Mouse (Mus musculus): ENCODE results near the gene Calcb. TPM values are rescaled to one million over a fixed set of nuclear protein-coding genes. Genes with fewer than 3 reads are reported as not detected.

Gene Calcb
- total and polyA plus RNA-seq, 2 experiments from 2014 or later, result 1.3 to 1.7 TPM

- Histone ChIP-seq H3K9me3 (replicated peaks; ENCODE audit: control insufficient read depth, low read length) (no peaks in the 10 kb centered on the region), H3K9ac (replicated peaks; ENCODE audit: low read depth, low read length) (no peak overlapping the region), H3K36me3 (replicated peaks; ENCODE audit: control insufficient read depth, insufficient read depth, low read length) (no peaks in the 10 kb centered on the region), H3K4me1 (ENCODE audit: control insufficient read depth, insufficient read depth) (no peaks in the 10 kb centered on the region), H3K27me3 (ENCODE audit: control insufficient read depth, insufficient read depth, low read length) (no peaks in the 10 kb centered on the region), H3K27ac (ENCODE audit: low read depth) (no peak overlapping the region), H3K4me2 (ENCODE audit: low read depth, low read length) (no peak overlapping the region), H3K4me3 (ENCODE audit: low read depth, low read length) (no peak overlapping the region)
- ATAC-seq (ENCODE audit: insufficient read depth, low read depth), result no peak
- DNase-seq (ENCODE audit: low spot score), result no peak
- WGBS, result 10% methylated on average over 1 of the region's 1 CpGs
- TF ChIP-seq CTCF (IDR thresholded peaks at IDR 0.05; ENCODE audit: low read depth), result no peak
- no peak for TF ChIP-seq EP300 (IDR thresholded peaks at IDR 0.05; ENCODE audit: low read depth)
Measured at GRCm38 (mm10) chr7:114754196-114754595, 35.8 kb downstream of the Calcb start.

GRCm38 (mm10) chr7:114754626-114755025 lies 36.2 kb downstream of the Calcb start:
- Histone ChIP-seq H3K9me3 (replicated peaks; ENCODE audit: control insufficient read depth, low read length) (no peaks in the 10 kb centered on the region), H3K36me3 (replicated peaks; ENCODE audit: control insufficient read depth, insufficient read depth, low read length) (no peaks in the 10 kb centered on the region), H3K4me3 (ENCODE audit: low read depth, low read length) (no peak overlapping the region), H3K27me3 (ENCODE audit: control insufficient read depth, insufficient read depth, low read length) (no peaks in the 10 kb centered on the region), H3K27ac (ENCODE audit: low read depth) (no peak overlapping the region), H3K4me1 (ENCODE audit: control insufficient read depth, insufficient read depth) (no peaks in the 10 kb centered on the region), H3K4me2 (ENCODE audit: low read depth, low read length) (no peak overlapping the region), H3K9ac (replicated peaks; ENCODE audit: low read depth, low read length) (no peak overlapping the region)
- no peak for TF ChIP-seq EP300 (IDR thresholded peaks at IDR 0.05; ENCODE audit: low read depth)
- TF ChIP-seq CTCF (IDR thresholded peaks at IDR 0.05; ENCODE audit: low read depth), result no peak
- WGBS, result 75% methylated on average over 8 of the region's 8 CpGs
- DNase-seq (ENCODE audit: low spot score), result no peak
- ATAC-seq (ENCODE audit: insufficient read depth, low read depth), result no peak

- no peaks in the 10 kb centered on the region for H3K9me3 ChIP-seq (replicated peaks; ENCODE audit: control insufficient read depth, low read length)
- H3K36me3 ChIP-seq (replicated peaks; ENCODE audit: control insufficient read depth, insufficient read depth, low read length), result no peaks in the 10 kb centered on the region
- H3K27ac ChIP-seq (ENCODE audit: low read depth), result peak overlapping the region; percentile 50
- ATAC-seq (ENCODE audit: insufficient read depth, low read depth) (0 out of 2 replicates have a peak, but pooled peaks have one; percentile 55), DNase-seq (ENCODE audit: low spot score) (peak; percentile 44)
- TF ChIP-seq EP300 (IDR thresholded peaks at IDR 0.05; ENCODE audit: low read depth), result no peak
- no peak for TF ChIP-seq CTCF (IDR thresholded peaks at IDR 0.05; ENCODE audit: low read depth)
- no peak overlapping the region for H3K9ac ChIP-seq (replicated peaks; ENCODE audit: low read depth, low read length)
- H3K4me2 ChIP-seq (ENCODE audit: low read depth, low read length), result no peak overlapping the region
- H3K4me3 ChIP-seq (ENCODE audit: low read depth, low read length), result no peak overlapping the region
- H3K27me3 ChIP-seq (ENCODE audit: control insufficient read depth, insufficient read depth, low read length), result no peaks in the 10 kb centered on the region
- peaks cover 23% of the 10 kb centered on the region for H3K4me1 ChIP-seq (ENCODE audit: control insufficient read depth, insufficient read depth)
- WGBS, result 21% methylated on average over 2 of the region's 2 CpGs
Measured at GRCm38 (mm10) chr7:114762660-114763059, 44.2 kb downstream of the Calcb start.

GRCm38 (mm10) chr7:114765273-114765672 lies 46.8 kb downstream of the Calcb start:
- 79% methylated on average over 3 of the region's 3 CpGs for WGBS
- TF ChIP-seq CTCF (IDR thresholded peaks at IDR 0.05; ENCODE audit: low read depth), result no peak
- TF ChIP-seq EP300 (IDR thresholded peaks at IDR 0.05; ENCODE audit: low read depth), result no peak

GRCm38 (mm10) chr7:114766523-114766922 lies 48.1 kb downstream of the Calcb start:
- ATAC-seq (ENCODE audit: insufficient read depth, low read depth), result no peak
- Histone ChIP-seq H3K4me1 (ENCODE audit: control insufficient read depth, insufficient read depth) (peaks cover 23% of the 10 kb centered on the region), H3K27ac (ENCODE audit: low read depth) (no peak overlapping the region), H3K9me3 (replicated peaks; ENCODE audit: control insufficient read depth, low read length) (no peaks in the 10 kb centered on the region), H3K4me3 (ENCODE audit: low read depth, low read length) (no peak overlapping the region), H3K36me3 (replicated peaks; ENCODE audit: control insufficient read depth, insufficient read depth, low read length) (no peaks in the 10 kb centered on the region), H3K4me2 (ENCODE audit: low read depth, low read length) (no peak overlapping the region), H3K27me3 (ENCODE audit: control insufficient read depth, insufficient read depth, low read length) (no peaks in the 10 kb centered on the region), H3K9ac (replicated peaks; ENCODE audit: low read depth, low read length) (no peak overlapping the region)
- DNase-seq (ENCODE audit: low spot score), result no peak
- no peak for TF ChIP-seq CTCF (IDR thresholded peaks at IDR 0.05; ENCODE audit: low read depth)
- TF ChIP-seq EP300 (IDR thresholded peaks at IDR 0.05; ENCODE audit: low read depth), result no peak
- 59% methylated on average over 3 of the region's 3 CpGs for WGBS

More at GRCm38 (mm10) chr7:114765273-114765672, 46.8 kb downstream of the Calcb start:
- Histone ChIP-seq H3K4me2 (ENCODE audit: low read depth, low read length) (no peak overlapping the region), H3K9ac (replicated peaks; ENCODE audit: low read depth, low read length) (no peak overlapping the region), H3K9me3 (replicated peaks; ENCODE audit: control insufficient read depth, low read length) (no peaks in the 10 kb centered on the region), H3K36me3 (replicated peaks; ENCODE audit: control insufficient read depth, insufficient read depth, low read length) (no peaks in the 10 kb centered on the region), H3K27ac (ENCODE audit: low read depth) (no peak overlapping the region), H3K4me3 (ENCODE audit: low read depth, low read length) (no peak overlapping the region), H3K27me3 (ENCODE audit: control insufficient read depth, insufficient read depth, low read length) (no peaks in the 10 kb centered on the region), H3K4me1 (ENCODE audit: control insufficient read depth, insufficient read depth) (peaks cover 23% of the 10 kb centered on the region)
- ATAC-seq (ENCODE audit: insufficient read depth, low read depth) (no peak), DNase-seq (ENCODE audit: low spot score) (no peak)

GRCm38 (mm10) chr7:114768516-114768915 lies 50.1 kb downstream of the Calcb start:
- WGBS, result 79% methylated on average over 5 of the region's 5 CpGs
- TF ChIP-seq CTCF (IDR thresholded peaks at IDR 0.05; ENCODE audit: low read depth) (no peak), EP300 (IDR thresholded peaks at IDR 0.05; ENCODE audit: low read depth) (no peak)
- Histone ChIP-seq H3K9ac (replicated peaks; ENCODE audit: low read depth, low read length) (no peak overlapping the region), H3K27me3 (ENCODE audit: control insufficient read depth, insufficient read depth, low read length) (no peaks in the 10 kb centered on the region), H3K4me2 (ENCODE audit: low read depth, low read length) (no peak overlapping the region), H3K27ac (ENCODE audit: low read depth) (no peak overlapping the region), H3K4me3 (ENCODE audit: low read depth, low read length) (no peak overlapping the region), H3K4me1 (ENCODE audit: control insufficient read depth, insufficient read depth) (peaks cover 10% of the 10 kb centered on the region), H3K36me3 (replicated peaks; ENCODE audit: control insufficient read depth, insufficient read depth, low read length) (no peaks in the 10 kb centered on the region), H3K9me3 (replicated peaks; ENCODE audit: control insufficient read depth, low read length) (no peaks in the 10 kb centered on the region)
- ATAC-seq (ENCODE audit: insufficient read depth, low read depth) (no peak), DNase-seq (ENCODE audit: low spot score) (no peak)

All from heart, postnatal 0 days (tissue).